Mouse (Mus musculus): ENCODE measurements around the gene Ckm. TPM values are rescaled to one million over a fixed set of nuclear protein-coding genes. Genes with fewer than 3 reads are reported as not detected.
A peak's percentile ranks its signal among the peaks of the same experiment; 100 is the strongest.

Ckm gene
- total and polyA plus RNA-seq, 2 experiments = 0.18 to 11.0 TPM

DNA sequence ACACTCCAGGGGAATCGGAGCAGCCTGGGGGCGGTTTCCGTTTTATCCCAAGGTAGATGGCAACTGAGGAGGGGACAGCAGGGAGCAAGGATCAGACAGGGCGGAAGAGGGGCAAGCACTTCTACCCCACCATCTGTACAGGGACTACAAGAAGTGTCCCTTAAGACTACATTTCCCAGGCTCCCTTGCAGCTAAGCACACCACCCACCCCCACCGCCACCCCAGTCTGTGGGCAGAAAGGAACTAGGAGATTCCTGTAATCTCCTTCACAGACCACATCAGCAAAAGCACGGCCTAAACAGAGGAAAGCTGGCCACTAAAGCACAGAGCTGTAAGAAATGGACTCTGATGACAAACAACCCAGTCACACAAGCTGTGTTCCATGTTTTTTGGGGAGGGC is 21.8 kb downstream of the Ckm start:
- H3K36me3 ChIP-seq (ENCODE audit: control insufficient read depth, insufficient read depth, low read length) = peaks cover 11% of the 10 kb centered on the region; the same call in 1 of the 2 replicates
- WGBS = 92% methylated on average over 6 of the region's 6 CpGs
- H3K79me2 ChIP-seq (ENCODE audit: control insufficient read depth, insufficient read depth, low read length) = no peaks in the 10 kb centered on the region

DNA sequence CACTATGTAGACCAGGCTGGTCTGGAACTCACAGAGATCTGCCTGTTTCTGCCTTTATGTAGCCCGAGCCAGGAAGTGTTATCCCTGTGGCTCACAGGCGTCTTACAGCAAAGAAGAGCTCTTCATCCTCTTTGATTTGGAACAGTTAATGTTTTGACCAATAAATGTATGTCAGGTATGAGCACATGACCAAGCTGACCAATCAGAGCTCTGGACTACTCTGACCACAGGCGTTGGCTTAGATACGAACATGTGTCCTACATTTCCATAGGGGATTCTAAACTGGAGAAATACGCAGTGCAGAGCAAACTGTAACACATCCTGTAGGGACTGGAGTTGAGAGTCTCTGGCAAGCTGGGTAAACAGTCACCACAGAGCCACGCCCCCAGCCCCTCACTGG is 22.3 kb downstream of the Ckm start:
- H3K4me3 ChIP-seq (ENCODE audit: insufficient read depth, low read depth, low read length) = no peak overlapping the region
- H3K9ac ChIP-seq (ENCODE audit: low read depth, low read length) = no peak overlapping the region
- no peaks in the 10 kb centered on the region for H3K79me2 ChIP-seq (ENCODE audit: control insufficient read depth, insufficient read depth, low read length)
- H3K36me3 ChIP-seq (ENCODE audit: control insufficient read depth, insufficient read depth, low read length) = peaks cover 12% of the 10 kb centered on the region; the same call in 1 of the 2 replicates
- DNase-seq (ENCODE audit: extremely low read depth, low read depth, low spot score) = no peak
- no peaks in the 10 kb centered on the region for H3K27me3 ChIP-seq (ENCODE audit: control insufficient read depth, insufficient read depth, low read length)
- TF ChIP-seq POLR2A (IDR thresholded peaks at IDR 0.05; ENCODE audit: extremely low read depth, insufficient read depth, low read length) = no peak
- TF ChIP-seq CTCF (IDR thresholded peaks at IDR 0.05; ENCODE audit: low read depth, low read length) = no peak
- no peaks in the 10 kb centered on the region for H3K4me1 ChIP-seq (ENCODE audit: control insufficient read depth, insufficient read depth, low read length)
- 97% methylated on average over 6 of the region's 6 CpGs for WGBS
- no peak overlapping the region for H3K27ac ChIP-seq (replicated peaks; ENCODE audit: insufficient read depth, low read depth, low read length)

More for the DNA sequence above, 21.8 kb downstream of the Ckm start:
- no peak for DNase-seq (ENCODE audit: extremely low read depth, low read depth, low spot score)
- no peak for TF ChIP-seq POLR2A (IDR thresholded peaks at IDR 0.05; ENCODE audit: extremely low read depth, insufficient read depth, low read length)
- no peak overlapping the region for H3K27ac ChIP-seq (replicated peaks; ENCODE audit: insufficient read depth, low read depth, low read length)
- H3K4me1 ChIP-seq (ENCODE audit: control insufficient read depth, insufficient read depth, low read length) = 0 out of 2 replicates have a peak, but pooled peaks cover 1% of the 10 kb centered on the region
- H3K9ac ChIP-seq (ENCODE audit: low read depth, low read length) = no peak overlapping the region
- no peak overlapping the region for H3K4me3 ChIP-seq (ENCODE audit: insufficient read depth, low read depth, low read length)
- no peaks in the 10 kb centered on the region for H3K27me3 ChIP-seq (ENCODE audit: control insufficient read depth, insufficient read depth, low read length)

DNA sequence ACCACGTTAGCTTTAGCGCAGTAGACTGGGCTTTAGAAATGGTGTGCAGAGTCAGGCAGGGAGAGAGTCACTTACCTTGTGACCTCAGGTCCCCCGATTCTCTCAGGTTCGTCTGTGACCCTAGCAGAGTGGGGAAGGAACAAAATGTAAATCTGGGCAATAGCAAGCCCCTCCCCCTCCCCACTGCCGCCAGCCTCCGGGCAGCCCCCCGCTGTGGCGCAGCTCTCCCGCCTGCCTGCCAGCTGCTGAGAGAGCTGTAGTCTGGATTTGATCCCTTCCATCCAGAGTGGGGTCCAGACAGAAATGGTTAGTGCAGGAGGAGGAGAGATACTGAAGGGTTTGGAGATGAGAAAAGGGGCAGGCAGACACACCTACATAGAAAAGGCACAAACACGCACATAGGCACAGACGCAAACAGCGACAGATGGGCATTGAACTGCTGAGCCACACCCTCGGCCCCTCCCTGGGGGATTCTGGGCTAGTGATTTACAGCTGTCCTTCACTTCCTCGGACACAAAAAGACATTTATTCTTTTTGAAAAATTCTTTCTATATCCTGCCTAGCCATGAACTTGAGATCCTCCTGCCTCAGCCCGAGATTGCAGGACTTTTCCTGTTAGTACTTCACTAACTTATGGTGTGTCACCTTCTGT is 23.5 kb downstream of the Ckm start:
- Histone ChIP-seq H3K36me3 (ENCODE audit: control insufficient read depth, insufficient read depth, low read length) (peaks cover 22% of the 10 kb centered on the region; the same call in 1 of the 2 replicates), H3K4me3 (ENCODE audit: insufficient read depth, low read depth, low read length) (no peak overlapping the region), H3K27me3 (ENCODE audit: control insufficient read depth, insufficient read depth, low read length) (no peaks in the 10 kb centered on the region), H3K4me1 (ENCODE audit: control insufficient read depth, insufficient read depth, low read length) (no peaks in the 10 kb centered on the region), H3K9ac (ENCODE audit: low read depth, low read length) (no peak overlapping the region), H3K79me2 (ENCODE audit: control insufficient read depth, insufficient read depth, low read length) (no peaks in the 10 kb centered on the region), H3K27ac (replicated peaks; ENCODE audit: insufficient read depth, low read depth, low read length) (no peak overlapping the region)
- TF ChIP-seq CTCF (IDR thresholded peaks at IDR 0.05; ENCODE audit: low read depth, low read length) (no peak), POLR2A (IDR thresholded peaks at IDR 0.05; ENCODE audit: extremely low read depth, insufficient read depth, low read length) (no peak)
- no peak for DNase-seq (ENCODE audit: extremely low read depth, low read depth, low spot score)
- 91% methylated on average over 15 of the region's 15 CpGs for WGBS

DNA sequence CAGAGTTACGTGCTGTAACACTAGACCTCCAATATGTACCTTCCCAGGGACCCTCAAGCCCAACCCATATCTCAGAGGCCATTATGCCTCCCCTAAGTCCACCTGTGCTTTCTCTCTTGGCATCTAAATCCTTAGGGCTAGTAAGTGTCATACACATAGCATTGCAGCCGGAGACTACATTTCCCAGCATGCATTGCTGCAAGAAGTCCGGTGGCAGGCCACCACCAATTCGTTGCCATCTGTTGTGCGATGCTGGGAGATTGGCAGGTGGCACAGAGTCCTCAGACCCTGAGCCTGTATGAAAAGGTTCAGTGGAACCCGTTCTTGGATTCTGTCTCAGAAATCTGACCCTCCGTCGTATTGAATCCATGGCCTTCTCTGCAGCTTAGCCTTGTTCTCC is 25.1 kb downstream of the Ckm start:
- Histone ChIP-seq H3K36me3 (ENCODE audit: control insufficient read depth, insufficient read depth, low read length) (peaks cover 32% of the 10 kb centered on the region; the same call in 1 of the 2 replicates), H3K9ac (ENCODE audit: low read depth, low read length) (no peak overlapping the region), H3K4me3 (ENCODE audit: insufficient read depth, low read depth, low read length) (no peak overlapping the region), H3K4me1 (ENCODE audit: control insufficient read depth, insufficient read depth, low read length) (no peaks in the 10 kb centered on the region), H3K79me2 (ENCODE audit: control insufficient read depth, insufficient read depth, low read length) (no peaks in the 10 kb centered on the region), H3K27me3 (ENCODE audit: control insufficient read depth, insufficient read depth, low read length) (no peaks in the 10 kb centered on the region), H3K27ac (replicated peaks; ENCODE audit: insufficient read depth, low read depth, low read length) (no peak overlapping the region)
- DNase-seq (ENCODE audit: extremely low read depth, low read depth, low spot score) = no peak
- TF ChIP-seq POLR2A (IDR thresholded peaks at IDR 0.05; ENCODE audit: extremely low read depth, insufficient read depth, low read length) = no peak
- no peak for TF ChIP-seq CTCF (IDR thresholded peaks at IDR 0.05; ENCODE audit: low read depth, low read length)
- WGBS = 78% methylated on average over 8 of the region's 8 CpGs

DNA sequence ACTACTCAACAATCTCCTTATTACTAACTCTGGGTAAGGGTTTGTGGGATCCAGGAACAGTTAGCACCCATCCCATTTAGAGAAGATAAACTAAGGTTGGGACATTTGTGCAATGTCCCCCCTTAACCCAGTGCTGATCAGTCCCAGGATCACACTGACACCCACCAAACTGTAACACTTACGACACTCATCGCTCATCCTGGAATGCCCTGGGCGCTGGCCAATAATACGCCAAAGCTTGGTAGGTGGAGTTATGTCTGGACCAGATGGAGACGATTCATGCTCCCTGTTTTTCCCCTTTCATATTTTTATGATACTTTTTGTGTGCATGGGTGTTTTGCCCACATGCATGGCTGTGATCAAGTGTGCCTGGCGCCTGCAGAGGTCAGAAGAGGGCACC is 25.8 kb downstream of the Ckm start:
- DNase-seq (ENCODE audit: extremely low read depth, low read depth, low spot score) = no peak
- no peak overlapping the region for H3K9ac ChIP-seq (ENCODE audit: low read depth, low read length)
- H3K4me3 ChIP-seq (ENCODE audit: insufficient read depth, low read depth, low read length) = no peak overlapping the region
- peaks cover 32% of the 10 kb centered on the region; the same call in 1 of the 2 replicates for H3K36me3 ChIP-seq (ENCODE audit: control insufficient read depth, insufficient read depth, low read length)
- WGBS = 83% methylated on average over 6 of the region's 6 CpGs
- TF ChIP-seq CTCF (IDR thresholded peaks at IDR 0.05; ENCODE audit: low read depth, low read length) (no peak), POLR2A (IDR thresholded peaks at IDR 0.05; ENCODE audit: extremely low read depth, insufficient read depth, low read length) (no peak)
- no peaks in the 10 kb centered on the region for H3K27me3 ChIP-seq (ENCODE audit: control insufficient read depth, insufficient read depth, low read length)
- no peaks in the 10 kb centered on the region for H3K79me2 ChIP-seq (ENCODE audit: control insufficient read depth, insufficient read depth, low read length)
- no peaks in the 10 kb centered on the region for H3K4me1 ChIP-seq (ENCODE audit: control insufficient read depth, insufficient read depth, low read length)
- H3K27ac ChIP-seq (replicated peaks; ENCODE audit: insufficient read depth, low read depth, low read length) = no peak overlapping the region

DNA sequence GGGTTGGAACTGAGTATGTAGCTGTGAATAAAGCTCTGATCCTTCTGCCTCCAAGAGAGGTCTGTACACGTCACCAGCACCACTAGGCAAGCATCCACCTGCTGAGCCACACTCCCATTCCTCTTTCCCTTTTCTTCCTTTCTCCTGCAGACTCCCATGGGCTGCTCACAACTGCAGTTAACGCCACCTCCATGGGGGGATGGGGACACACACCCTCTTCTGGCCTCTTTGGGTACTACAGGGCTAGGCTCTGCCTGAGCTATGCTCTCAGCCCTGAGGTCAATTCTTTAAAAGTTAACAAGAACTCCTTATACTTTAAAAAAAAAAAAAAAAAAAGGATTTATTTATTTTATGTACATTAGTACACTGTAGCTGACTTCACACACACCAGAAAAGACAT is 27.9 kb downstream of the Ckm start:
- WGBS = 98% methylated on average over 2 of the region's 2 CpGs
- no peaks in the 10 kb centered on the region for H3K27me3 ChIP-seq (ENCODE audit: control insufficient read depth, insufficient read depth, low read length)
- no peak for DNase-seq (ENCODE audit: extremely low read depth, low read depth, low spot score)
- H3K4me3 ChIP-seq (ENCODE audit: insufficient read depth, low read depth, low read length) = no peak overlapping the region
- no peak overlapping the region for H3K9ac ChIP-seq (ENCODE audit: low read depth, low read length)
- H3K36me3 ChIP-seq (ENCODE audit: control insufficient read depth, insufficient read depth, low read length) = peaks cover 37% of the 10 kb centered on the region; the same call in 1 of the 2 replicates
- H3K27ac ChIP-seq (replicated peaks; ENCODE audit: insufficient read depth, low read depth, low read length) = no peak overlapping the region
- H3K79me2 ChIP-seq (ENCODE audit: control insufficient read depth, insufficient read depth, low read length) = no peaks in the 10 kb centered on the region
- H3K4me1 ChIP-seq (ENCODE audit: control insufficient read depth, insufficient read depth, low read length) = no peaks in the 10 kb centered on the region
- TF ChIP-seq CTCF (IDR thresholded peaks at IDR 0.05; ENCODE audit: low read depth, low read length) = peak; percentile 34; the same call in 1 of the 2 replicates
- no peak for TF ChIP-seq POLR2A (IDR thresholded peaks at IDR 0.05; ENCODE audit: extremely low read depth, insufficient read depth, low read length)
